Mouse (Mus musculus) splenic B cell, adult 2 months (primary cell): ENCODE measurements at regions not wholly inside any gene's neighbourhood (a gene's known extent, or its start where the extent isn't known, plus 50 kb on each side); places are given as distances from the start of the nearest gene placed in this dataset.
"Not testable (repeated sequence)": the region's sequence is repeated elsewhere in the genome, so short reads cannot be mapped to it uniquely, and the experiment has no call there.

Experiments used
- DNase-seq: peaks from one replicate; pipeline ENCODE4 v3.0.0-alpha.2; 2011; ENCODE audit warnings: low read depth, low spot score
- H3K27me3 ChIP-seq: 2 replicates; pipeline ENCODE4 v1.6.1; 2012; ENCODE audit warnings: mild to moderate bottlenecking, low read length, moderate library complexity, mixed read lengths; ENCODE audit not compliant: control insufficient read depth, poor library complexity, insufficient read depth, severe bottlenecking
- H3K36me3 ChIP-seq: 2 replicates; pipeline ENCODE4 v1.6.1; 2012; ENCODE audit warnings: mild to moderate bottlenecking, low read length, moderate library complexity, mixed read lengths; ENCODE audit not compliant: control insufficient read depth, poor library complexity, insufficient read depth, severe bottlenecking

- DNase-seq: no peak
- H3K27me3 ChIP-seq: no peaks in the 10 kb centered on the region
- no peaks in the 10 kb centered on the region for H3K36me3 ChIP-seq
These were observed 423.7 kb upstream of the Ercc4 start for GRCm38 (mm10) chr16:12685816-12686215.

- no peaks in the 10 kb centered on the region for H3K27me3 ChIP-seq
- no peaks in the 10 kb centered on the region for H3K36me3 ChIP-seq
- DNase-seq: no peak
These were observed 417.7 kb upstream of the Ercc4 start for GRCm38 (mm10) chr16:12691776-12692175.

GRCm38 (mm10) chr16:12692739-12693292, 416.7 kb upstream of the Ercc4 start:
- no peak for DNase-seq
- no peaks in the 10 kb centered on the region for H3K36me3 ChIP-seq
- no peaks in the 10 kb centered on the region for H3K27me3 ChIP-seq

GRCm38 (mm10) chr16:12693346-12693745, 416.1 kb upstream of the Ercc4 start:
- H3K36me3 ChIP-seq: no peaks in the 10 kb centered on the region
- H3K27me3 ChIP-seq: no peaks in the 10 kb centered on the region
- DNase-seq: no peak

- no peak for DNase-seq
- Histone ChIP-seq H3K27me3 (no peaks in the 10 kb centered on the region), H3K36me3 (no peaks in the 10 kb centered on the region)
These were observed 414.8 kb upstream of the Ercc4 start for GRCm38 (mm10) chr16:12694646-12695045.

- Histone ChIP-seq H3K27me3 (no peaks in the 10 kb centered on the region), H3K36me3 (no peaks in the 10 kb centered on the region)
- DNase-seq: no peak
These were observed 412.4 kb upstream of the Ercc4 start for GRCm38 (mm10) chr16:12696939-12697621.

GRCm38 (mm10) chr16:12699557-12699956, 409.9 kb upstream of the Ercc4 start:
- Histone ChIP-seq H3K36me3 (no peaks in the 10 kb centered on the region), H3K27me3 (no peaks in the 10 kb centered on the region)
- no peak for DNase-seq

- no peaks in the 10 kb centered on the region for H3K36me3 ChIP-seq
These were observed 409.4 kb upstream of the Ercc4 start for GRCm38 (mm10) chr16:12700088-12700487.

GRCm38 (mm10) chr16:12703818-12704590, 405.5 kb upstream of the Ercc4 start:
- DNase-seq: no peak
- Histone ChIP-seq H3K36me3 (no peaks in the 10 kb centered on the region), H3K27me3 (no peaks in the 10 kb centered on the region)

More at GRCm38 (mm10) chr16:12700088-12700487, 409.4 kb upstream of the Ercc4 start:
- DNase-seq: no peak
- H3K27me3 ChIP-seq: no peaks in the 10 kb centered on the region

- no peak for DNase-seq
- no peaks in the 10 kb centered on the region for H3K27me3 ChIP-seq
These were observed 402.6 kb upstream of the Ercc4 start for GRCm38 (mm10) chr16:12706907-12707306.

GRCm38 (mm10) chr16:12721368-12721767, 388.1 kb upstream of the Ercc4 start:
- not testable (repeated sequence) for H3K27me3 ChIP-seq, DNase-seq, H3K36me3 ChIP-seq

More at GRCm38 (mm10) chr16:12706907-12707306, 402.6 kb upstream of the Ercc4 start:
- no peaks in the 10 kb centered on the region for H3K36me3 ChIP-seq

- Histone ChIP-seq H3K36me3 (no peaks in the 10 kb centered on the region), H3K27me3 (no peaks in the 10 kb centered on the region)
- no peak for DNase-seq
These were observed 383.4 kb upstream of the Ercc4 start for GRCm38 (mm10) chr16:12726043-12726442.

- not testable (repeated sequence) for H3K27me3 ChIP-seq, DNase-seq
These were observed 379.2 kb upstream of the Ercc4 start for GRCm38 (mm10) chr16:12730167-12730730.

GRCm38 (mm10) chr16:12731588-12731987, 377.9 kb upstream of the Ercc4 start:
- DNase-seq: no peak
- Histone ChIP-seq H3K27me3 (no peaks in the 10 kb centered on the region), H3K36me3 (no peaks in the 10 kb centered on the region)

More at GRCm38 (mm10) chr16:12730167-12730730, 379.2 kb upstream of the Ercc4 start:
- not testable (repeated sequence) for H3K36me3 ChIP-seq

GRCm38 (mm10) chr16:12742472-12742871, 367.0 kb upstream of the Ercc4 start:
- no peak for DNase-seq
- H3K27me3 ChIP-seq: no peaks in the 10 kb centered on the region
- no peaks in the 10 kb centered on the region for H3K36me3 ChIP-seq
